Mouse (Mus musculus) right cerebral cortex, adult 2 months (tissue): ENCODE results near the gene Gm20388.
A peak's percentile ranks its signal among the peaks of the same experiment; 100 is the strongest.

Experiments used
- DNase-seq, 2 experiments: peaks; one replicate each; pipeline ENCODE4 v3.0.0; 2021 to 2022; ENCODE audit warnings: low spot score in 2 of 2

The Gm20388 gene

DNA sequence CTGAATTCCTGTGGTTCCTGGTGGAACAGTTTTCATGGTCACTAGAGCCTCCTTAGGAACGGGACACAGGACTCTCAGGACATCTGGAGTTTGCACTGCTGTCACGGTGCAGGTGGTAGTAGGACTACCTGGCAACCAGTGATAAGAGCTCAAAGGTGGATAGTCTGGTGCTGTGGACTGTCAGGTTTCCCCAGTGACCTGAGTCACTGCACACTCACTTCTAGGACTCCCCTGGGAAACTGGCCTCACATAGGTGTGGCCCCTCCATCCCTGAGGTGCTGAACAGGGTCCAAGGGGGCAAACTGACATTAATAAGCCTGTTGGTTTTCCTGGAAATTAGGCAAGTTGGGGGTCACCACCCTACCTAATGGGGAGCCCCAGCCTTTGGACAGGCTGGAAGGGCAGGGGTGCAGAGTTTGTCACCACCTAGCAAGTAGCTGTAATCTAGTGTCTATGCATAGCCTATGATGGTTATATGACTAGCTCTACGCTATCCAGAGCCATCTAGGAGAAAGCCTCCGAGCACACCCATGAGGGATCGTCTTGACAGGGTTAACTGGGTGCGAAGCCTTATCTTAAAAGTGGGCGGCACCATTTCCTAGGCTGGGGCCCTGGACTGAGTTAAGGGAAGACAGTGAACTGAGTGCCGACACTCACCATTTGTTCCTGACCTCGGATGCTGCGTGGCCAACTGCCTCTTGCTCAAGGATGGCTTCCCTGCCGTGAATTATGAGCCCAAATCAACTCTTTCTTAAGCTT lies 769.2 kb downstream of the Gm20388 start:
- no peak for DNase-seq

DNA sequence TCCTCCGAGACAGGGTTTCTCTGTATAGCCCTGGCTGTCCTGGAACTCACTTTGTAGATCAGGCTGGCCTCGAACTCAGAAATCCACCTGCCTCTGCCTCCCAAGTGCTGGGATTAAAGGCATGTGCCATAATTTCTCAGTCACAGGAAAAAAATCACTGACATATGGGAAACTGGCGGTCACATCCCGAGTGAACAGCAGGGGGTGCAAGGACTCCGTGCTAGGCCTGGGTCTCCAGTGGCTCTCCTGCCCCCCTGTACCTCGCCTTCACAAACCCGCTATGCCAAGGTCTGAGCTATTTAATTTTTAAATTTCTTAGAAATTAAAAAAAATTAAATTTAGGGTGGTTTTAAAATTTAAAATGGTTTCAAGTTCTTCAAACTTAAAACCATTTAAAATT lies 769.8 kb downstream of the Gm20388 start:
- DNase-seq: peak; percentile 56 to 59

DNA sequence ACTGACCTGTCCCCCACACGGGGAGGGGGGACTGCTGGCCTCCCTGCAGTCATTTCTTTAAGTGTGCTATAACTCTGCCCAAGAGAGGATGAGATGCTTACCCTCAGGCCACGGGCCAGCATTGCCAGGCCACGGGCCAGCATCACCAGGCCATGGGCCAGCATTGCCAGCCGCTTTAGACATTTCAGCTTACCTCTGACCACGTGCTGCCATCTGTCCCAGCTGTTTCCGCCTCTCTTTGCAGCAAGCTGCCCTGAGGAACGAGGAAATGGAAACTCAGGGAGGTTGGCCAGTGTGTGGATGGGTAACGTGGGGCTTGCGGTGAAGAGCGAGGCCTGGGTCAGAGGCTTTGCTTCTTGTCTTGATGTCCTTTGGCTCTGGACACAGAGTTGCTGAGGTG lies 770.5 kb downstream of the Gm20388 start:
- DNase-seq: no peak

DNA sequence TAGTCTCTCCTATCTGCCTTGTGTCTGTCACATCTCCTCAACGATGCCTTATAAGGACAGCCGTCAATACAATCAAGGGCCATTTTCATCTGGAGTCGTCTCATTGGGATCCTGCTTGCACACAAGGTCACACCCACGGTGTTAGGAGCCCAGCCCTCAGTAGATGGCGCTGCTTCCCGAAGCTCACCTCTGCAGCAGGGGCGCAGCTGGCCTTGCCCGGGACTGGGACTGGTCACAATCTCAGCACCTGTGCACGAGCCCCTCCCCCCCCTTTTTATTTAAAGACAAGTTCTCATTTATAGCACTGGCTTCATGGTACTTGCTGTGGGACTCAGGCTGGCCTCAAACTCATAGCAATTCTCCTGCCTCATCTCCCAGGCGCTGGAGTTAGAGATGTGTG lies 773.0 kb downstream of the Gm20388 start:
- peak in 1 of 2 experiments; percentile 51 for DNase-seq

DNA sequence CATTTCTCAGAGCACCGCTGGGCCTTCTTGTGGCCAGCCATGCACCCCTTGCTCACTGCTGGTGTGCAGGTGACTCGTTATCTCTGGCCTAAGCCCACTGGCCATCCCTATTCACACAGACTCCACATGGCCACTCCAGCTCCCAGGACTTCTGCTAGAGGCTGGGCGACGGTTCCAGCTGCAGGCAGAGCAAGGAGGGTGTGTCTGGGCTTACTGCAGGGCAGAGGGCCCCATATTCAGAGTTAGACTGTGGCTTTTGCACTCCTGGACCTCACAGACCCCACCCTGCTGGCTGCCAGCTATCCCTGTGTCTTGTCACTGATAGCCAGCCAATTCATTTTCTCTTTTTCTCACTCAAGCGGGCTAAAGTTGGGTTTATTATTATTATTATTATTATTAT lies 773.4 kb downstream of the Gm20388 start:
- DNase-seq: no peak

DNA sequence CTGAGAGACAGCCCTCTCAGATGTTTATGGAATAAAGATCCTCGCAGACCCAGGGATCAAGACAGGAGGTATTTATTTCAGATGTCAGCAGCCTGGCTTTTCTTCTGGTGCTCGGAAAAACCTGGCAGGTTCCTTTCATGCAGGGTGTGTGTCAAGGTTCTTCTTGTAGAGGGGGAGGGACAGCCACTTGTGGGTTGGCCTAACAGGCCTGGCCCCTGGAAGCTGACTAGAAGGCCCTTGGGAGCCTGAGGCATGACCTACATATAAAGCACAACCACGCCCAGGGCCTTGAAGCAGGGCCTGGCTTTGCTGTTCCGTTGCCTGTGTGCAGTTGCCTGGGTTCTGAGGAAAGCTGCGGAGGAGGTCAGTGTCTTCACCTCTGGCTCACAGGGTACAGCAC lies 774.5 kb downstream of the Gm20388 start:
- no peak for DNase-seq

DNA sequence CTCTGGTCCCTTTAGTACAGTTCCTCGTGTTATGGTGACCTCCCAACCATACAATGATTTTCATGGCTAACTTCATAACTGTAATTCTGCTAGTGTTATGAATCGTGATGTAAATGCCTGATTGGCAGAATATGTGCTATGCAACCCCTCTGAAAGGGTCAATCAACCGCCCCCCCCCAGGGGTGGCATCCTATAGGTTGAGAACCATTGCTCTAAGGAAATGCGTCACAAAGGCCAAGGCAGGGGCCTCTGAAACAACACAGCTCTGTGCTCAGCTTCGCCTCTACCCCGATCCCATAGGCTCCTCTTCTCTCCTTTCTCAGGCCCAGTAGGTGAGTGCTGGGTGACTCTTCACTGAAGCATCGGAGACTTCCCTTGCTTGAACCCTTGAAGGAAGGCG lies 775.0 kb downstream of the Gm20388 start:
- DNase-seq: no peak

DNA sequence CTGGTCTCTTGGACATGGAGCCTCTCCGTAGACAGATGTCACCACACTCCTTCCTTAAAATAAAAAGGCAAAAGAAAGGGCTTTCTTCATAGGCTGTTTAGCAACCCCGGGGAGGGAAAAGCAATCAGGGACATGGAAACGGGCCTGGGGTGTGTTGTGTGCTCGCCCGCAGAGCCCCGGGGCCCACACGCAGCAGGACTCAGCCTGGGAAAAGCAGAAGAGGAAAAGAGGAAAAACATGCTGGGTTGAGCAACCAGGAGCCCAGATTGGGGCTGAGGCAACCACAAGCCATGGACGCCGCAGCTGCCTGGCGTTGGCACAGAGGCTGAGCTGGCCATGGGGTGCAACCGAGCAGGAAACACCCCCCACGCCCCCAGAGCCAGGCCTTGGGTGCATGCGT lies 775.4 kb downstream of the Gm20388 start:
- no peak for DNase-seq

DNA sequence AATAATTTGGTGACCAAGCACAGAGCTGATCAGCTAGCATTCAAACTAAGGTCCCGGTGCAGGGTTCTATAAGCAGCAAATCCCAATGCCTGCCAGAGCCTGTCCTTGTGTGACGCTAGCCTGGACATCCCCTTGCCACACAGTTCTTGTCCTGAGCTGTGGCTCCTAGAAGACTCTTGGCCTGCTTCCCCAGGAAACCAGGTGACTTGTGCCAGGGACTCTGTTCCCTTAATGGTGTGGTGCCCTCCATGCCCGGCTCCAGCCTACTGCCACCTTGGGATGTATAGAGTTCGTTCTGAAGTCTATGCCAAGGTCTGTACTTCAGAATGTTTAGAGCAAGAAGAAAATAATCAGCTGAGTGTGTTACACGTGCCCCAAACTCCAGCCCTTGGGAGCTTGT lies 775.9 kb downstream of the Gm20388 start:
- DNase-seq: no peak

DNA sequence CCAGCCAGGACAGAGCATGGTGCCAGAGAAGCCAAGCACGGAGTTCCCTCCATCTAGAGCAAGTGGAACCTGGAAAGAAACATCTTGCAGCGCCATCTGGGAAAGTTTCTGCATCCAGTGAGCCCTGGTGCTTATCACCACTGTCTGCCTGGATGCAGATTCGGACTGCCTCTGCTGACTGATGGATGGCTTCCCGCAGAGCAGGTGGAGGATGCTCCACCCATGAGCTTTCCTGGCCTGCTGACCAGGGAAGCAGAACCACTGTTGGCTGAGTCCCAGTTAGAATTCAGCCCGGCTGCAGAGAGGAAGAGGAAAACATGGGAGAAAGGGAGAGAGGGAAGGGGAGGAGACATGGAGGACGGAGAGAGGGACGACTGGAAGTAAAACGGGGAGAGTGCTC lies 777.1 kb downstream of the Gm20388 start:
- DNase-seq: no peak

DNA sequence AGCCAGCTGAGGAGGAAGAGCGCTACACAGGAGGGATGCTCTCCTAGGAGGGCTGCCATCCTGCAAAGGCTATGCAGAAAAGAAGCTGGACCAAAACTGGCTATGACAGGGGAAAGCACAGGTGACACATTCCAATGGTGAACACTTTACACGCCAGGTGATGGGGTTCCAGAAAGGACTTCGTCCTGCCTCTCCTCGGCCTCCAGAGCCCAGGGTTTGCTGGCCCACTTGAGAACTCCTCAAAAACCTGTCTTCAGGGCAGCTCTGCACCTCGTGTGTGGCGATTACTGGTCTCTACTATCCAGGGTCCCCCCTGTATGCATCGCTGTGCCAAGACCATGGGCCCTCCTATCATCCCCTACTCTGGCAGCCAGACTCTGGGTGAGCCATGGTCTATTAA lies 777.9 kb downstream of the Gm20388 start:
- DNase-seq: no peak

DNA sequence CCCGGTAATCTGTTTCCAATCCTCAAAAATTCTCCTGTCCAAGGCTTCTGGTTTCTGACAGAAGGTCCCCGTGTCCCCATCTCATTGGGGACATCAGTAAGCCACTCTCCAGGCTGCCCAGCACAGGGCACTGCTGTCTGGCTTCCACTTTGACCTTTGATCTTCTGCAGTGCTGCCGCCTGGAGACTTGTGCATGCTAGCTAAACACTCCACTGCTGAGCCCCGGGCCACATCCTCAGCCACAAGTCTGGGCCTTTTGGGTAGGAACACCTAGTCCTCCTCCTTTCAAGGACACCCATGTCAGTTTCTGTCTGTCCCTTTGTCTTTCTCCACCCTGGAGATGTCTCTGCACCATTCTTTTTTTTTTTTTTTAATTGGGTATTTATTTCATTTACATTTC lies 782.3 kb downstream of the Gm20388 start:
- no peak for DNase-seq

DNA sequence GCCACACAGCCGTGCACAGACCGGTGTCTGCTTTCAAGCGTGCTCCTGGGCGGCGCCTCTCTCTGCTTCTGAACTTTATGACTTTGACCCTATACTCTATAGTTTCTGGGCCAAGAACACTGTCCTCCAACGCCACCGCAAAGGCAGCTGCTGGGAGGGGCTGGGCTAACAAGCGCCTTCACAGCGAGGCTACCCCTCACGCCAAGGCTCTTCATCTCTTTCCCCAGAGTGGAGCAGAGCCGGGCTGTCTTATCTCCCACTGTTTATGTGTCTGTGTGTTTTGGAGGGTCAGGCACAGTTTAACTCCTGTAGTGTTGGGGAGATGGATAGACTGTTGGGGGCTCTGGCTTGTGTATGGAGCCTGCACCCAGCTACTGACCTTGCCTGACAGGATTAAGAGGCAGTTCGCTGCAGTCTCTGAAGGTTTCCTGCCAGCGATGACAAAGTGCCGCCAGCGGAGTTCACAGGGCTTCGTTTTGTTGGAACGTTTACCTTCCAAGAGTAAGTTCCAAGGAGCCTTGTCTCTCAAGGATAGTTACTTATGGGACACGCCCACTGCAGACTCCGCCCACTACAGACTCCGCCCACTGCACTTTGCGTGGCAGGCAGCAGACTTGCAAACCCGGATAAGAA lies 783.3 kb downstream of the Gm20388 start:
- DNase-seq: no peak

DNA sequence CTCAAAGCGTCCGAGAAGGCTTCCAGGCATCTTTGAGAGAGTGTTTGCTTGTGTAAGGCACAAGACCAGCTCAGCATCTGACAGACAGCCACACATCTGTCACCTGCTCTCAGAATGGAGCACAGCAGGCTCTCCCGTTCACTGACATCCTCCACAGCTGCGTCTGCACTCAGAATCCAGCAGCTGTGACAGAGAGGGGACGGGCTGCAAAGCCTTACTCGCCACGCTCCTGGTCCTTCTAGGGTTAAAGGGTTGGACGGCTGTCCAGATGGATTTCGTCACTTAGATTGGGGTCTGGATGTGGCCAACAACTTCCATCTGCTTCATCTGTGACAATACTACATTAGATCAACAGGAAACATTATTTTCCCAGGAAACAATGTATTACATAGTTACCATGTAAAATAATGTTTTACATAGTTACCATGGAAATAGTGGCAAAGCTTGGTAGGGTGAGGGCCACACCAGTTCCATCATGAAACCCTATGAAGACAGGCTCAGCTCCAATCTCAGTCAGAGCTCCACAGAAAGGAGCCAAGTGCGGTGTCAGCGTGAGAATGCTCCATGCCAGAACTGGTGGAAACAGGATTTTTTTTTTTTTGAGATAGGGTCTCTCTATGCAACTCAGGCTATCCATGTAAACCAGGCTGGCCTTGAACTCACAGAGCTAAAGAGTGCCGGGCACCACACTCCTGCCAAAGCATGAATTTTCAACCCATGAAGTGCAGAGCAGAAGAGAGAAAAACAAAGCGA lies 785.9 kb downstream of the Gm20388 start:
- no peak for DNase-seq

DNA sequence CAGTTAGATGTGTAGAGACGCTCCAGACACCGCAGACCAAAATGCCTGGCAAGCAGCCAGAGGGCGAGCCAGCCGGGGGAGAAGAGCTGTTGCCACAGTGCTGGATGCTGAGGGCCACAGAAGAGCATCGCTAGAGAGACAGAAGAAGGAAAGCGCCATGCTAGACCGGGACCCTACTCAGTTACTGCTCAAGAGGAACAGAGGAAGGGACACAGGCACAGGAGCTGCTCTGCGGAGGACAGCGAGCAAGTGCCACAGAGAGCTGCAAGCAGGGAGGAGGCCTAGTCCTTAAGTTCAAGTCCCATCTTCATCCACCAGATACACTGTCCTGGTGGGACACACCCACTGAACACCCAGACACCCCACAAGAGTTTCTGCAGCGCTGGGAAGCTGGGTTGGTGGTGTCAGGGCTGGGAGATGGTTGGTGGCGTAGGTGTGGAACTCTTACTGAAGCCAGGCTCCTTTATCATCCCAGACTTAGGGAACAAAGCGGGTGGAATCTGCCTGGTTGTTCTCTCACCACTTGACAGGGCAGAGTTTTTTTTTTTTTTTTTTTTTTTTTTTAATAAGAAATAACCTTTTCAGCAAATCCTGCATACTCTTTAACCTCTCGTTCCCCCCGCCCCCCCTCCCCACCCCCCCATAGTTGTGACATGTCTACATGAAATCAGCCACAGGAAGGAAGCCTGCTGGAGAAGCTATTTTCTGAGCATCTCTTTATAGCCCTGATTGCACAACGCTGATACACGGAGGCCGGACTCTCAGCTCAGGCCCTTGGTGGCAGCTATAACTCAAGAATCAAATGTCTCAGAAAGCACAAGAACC lies 786.7 kb downstream of the Gm20388 start:
- DNase-seq: no peak

DNA sequence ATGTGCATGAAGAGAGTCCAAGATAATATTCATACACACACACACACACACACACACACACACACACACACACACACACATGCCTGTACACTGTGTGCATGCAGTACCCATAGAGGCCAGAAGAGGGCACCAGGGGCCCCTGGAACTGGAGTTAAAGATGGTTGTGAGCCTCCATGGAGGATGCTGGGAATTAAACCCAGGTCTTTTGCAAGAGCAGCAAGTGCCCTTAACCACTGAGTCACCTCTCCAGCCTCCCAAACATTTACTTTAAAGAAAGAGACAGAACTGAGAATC lies 787.3 kb downstream of the Gm20388 start:
- no peak for DNase-seq

DNA sequence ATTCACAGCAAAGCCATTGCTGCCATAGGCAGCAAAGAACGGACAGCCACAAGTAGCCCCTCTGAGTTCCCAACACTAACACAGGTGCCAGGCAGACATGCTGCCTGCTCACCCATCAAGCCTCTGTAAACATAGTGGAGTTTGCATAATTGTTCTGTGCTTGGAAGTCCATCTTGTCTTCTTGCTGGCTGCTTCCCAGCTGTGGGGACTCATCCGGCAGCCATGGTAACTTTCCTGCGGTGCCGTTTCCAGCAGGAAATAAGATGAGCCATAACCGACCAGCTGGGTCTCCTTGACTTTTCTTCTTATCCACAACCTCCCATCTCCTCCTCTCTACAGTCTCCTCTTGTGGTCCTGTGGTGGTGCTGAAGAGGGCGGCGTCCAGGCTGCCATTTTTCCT lies 787.8 kb downstream of the Gm20388 start:
- DNase-seq: no peak

DNA sequence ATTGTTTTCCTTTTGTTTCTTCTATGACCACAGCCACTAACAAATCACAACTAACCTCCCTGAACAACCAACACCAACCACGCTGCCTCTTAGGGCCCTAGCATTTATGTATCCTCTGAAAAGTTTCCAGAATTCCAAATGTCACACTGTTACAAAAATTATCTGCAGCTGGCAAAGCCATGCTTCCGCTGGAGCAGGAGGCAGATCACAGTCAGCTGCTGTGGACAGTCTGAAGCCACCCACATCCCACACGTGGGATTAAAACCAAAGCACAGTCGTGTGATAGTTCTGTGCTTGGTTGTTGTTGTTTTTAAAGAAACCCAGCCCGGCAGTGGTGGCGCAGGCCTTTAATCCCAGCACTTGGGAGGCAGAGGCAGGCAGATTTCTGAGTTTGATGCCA lies 788.4 kb downstream of the Gm20388 start:
- no peak for DNase-seq

DNA sequence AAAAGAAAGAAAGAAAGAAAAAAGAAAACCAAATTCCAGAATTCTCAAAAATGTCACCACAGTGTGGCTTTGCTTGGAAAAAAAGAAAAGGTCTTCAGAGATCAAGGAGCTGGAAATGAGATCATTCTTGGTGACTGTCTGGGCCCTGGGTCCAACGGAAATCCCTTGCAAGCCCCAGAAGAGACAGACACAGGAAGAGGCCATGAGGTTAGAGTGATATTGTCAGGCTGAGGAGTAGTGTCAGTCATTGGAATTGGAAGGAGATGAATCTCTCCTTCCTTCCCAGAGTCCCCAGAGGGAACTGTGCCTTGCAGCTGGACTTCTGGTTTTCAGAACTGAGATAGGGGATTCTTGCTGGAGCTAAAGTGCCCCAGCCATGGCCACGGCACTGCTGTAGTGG lies 788.9 kb downstream of the Gm20388 start:
- no peak for DNase-seq

DNA sequence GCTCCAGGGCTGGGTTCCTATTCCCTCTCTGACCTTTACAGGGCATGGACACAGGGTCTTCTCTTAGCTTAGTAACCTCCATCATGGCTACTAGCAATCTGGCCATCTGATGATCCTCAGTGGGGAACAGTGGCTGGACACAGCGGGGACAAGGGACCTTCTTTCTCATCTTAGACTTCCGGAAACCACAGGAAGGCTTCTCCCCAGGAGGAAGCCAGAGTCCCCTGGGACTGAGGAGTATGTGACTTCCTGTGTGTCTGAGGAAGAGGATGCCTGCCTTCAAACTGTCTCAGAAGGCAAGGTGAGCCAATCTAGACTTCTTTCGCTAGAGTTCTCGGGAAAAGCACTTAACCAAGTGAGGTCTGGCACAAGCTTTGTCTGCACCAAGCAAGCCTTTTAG lies 789.4 kb downstream of the Gm20388 start:
- no peak for DNase-seq

DNA sequence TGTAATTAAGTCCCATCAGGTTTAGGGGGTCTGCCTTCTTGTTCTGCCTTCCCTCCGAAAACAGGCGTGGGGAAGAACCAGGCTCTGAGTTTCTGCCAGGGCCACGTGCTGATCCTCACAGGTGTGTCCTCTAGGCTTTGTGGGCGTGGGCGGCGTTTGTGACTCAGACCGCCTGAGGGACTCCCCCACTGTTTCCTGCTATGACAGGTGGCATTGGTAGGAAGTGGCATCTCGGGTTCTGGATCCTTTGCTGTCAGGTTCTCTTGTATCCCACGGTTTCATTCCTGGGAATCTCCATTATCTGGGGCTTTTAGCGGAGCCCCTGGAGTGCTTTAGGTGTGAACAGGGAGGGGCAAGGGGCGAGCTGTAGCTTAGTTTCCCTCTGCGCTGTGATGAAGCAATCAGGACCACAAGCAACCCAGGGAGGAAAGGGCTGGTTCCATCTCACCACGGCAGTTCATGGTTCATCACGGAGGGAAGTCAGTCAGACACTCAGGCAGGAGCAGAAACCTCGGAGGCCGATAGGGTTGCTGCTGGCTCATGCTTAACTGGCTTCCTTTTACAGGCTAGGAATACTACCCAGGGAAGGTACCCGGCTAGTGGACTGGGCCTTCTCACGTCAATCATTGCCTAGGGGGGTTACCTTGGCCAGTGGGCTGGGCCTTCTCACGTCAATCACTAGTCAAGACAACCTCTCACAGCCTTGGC lies 791.3 kb downstream of the Gm20388 start:
- DNase-seq: peak; percentile 47 to 49

DNA sequence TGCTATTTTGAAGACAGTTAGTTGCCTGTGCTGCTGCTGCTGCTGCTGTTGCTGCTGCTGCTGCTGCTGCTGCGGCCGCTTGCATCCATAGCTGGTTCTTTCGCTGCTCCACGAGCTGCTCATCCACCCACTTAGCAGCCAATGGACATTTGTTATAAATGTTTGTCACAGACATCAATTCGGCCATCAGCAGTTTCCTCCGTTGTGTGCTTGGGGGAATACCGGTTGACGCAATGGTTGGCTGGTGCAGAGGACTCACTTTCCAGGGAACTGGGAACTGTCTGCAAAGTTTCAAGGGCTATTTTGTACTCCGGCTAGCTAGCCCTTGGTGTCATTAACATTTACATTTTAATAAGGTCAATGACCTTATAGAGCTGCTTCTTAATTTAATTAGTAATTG lies 793.6 kb downstream of the Gm20388 start:
- DNase-seq: no peak
